8 mouse cellular contexts compared by ENCODE assay signal in the genomic region with DNA sequence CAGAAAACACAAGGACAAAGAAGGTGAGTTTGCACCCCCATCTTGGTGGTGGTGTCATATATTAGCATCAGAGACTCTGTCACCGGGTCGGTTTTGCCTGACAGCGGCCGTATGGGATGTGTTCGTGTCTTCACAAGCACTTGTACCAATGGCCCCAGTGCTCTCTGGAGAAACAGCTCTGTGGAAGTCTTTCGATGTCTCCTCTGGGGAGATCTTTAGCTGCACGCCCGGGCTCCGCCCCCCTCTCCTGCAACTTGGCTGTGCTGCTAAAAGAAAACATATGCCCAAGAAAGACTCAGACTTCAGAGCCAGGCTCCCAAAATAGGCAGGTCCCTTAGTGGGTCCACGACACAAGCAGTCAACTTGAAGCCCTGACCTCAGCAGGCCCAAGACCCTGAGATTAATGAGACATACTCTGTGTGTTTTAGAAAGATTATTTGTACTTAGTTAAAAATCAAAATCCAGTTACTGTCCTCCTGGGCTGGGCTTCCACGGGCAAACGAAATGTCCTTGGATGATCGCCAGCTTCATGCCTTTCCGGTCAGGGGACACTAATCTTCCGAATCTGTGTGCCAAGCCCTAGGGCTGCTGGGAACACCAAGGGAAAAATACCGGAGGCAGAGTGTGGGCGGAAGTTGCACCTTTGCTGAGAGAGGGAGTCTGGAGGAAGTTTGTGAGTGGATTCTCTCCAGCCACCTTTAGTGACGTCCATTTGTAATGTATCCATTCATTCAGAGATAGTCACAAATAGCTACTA. TPM values are rescaled to one million over a fixed set of nuclear protein-coding genes. Genes with fewer than 3 reads are reported as not detected.
DNase-seq lines count a peak whose midpoint lies in the region; ATAC-seq and TF ChIP-seq lines count a peak whose summit lies in the region.

No protein-coding gene starts in this region.

- no peak for TF ChIP-seq CTCF in thymus, adult 2 months (IDR thresholded peaks at IDR 0.05; ENCODE audit: borderline replicate concordance, control insufficient read depth, extremely low read depth, insufficient read depth, low read length, poor library complexity)

- intact Hi-C loops in heart, postnatal 25 days (cut with DNase I) = no loop called here

- no peak for ATAC-seq in cerebellum, adult (ENCODE audit: insufficient number of reproducible peaks, low FRiP score, low TSS enrichment)
- no peak for ATAC-seq in forebrain, embryonic 16.5 days
- ATAC-seq in midbrain, embryonic 16.5 days = no peak

- H3K36me3 ChIP-seq in forebrain, embryonic 16.5 days (ENCODE audit: control insufficient read depth, insufficient read depth) = no peaks in the 10 kb centered on the region
- H3K36me3 ChIP-seq in midbrain, embryonic 16.5 days (ENCODE audit: control insufficient read depth, insufficient read depth, low read length) = no peaks in the 10 kb centered on the region
- no peaks in the 10 kb centered on the region for H3K36me3 ChIP-seq in thymus, adult 2 months (ENCODE audit: control insufficient read depth, insufficient read depth, low read length)

- no peak for TF ChIP-seq POLR2A in thymus, adult 2 months (IDR thresholded peaks at IDR 0.05; ENCODE audit: control insufficient read depth, extremely low read depth, insufficient read depth, low read length, poor library complexity)

- peaks cover 49% of the 10 kb centered on the region for H3K4me1 ChIP-seq in forebrain, embryonic 16.5 days (replicated peaks; ENCODE audit: control insufficient read depth, insufficient read depth, low read length)
- peaks cover 36% of the 10 kb centered on the region for H3K4me1 ChIP-seq in midbrain, embryonic 16.5 days (ENCODE audit: control insufficient read depth, insufficient read depth, low read length)
- H3K4me1 ChIP-seq in thymus, adult 2 months (replicated peaks; ENCODE audit: control insufficient read depth, insufficient read depth, low read length) = no peaks in the 10 kb centered on the region

- no peak overlapping the region for H3K9ac ChIP-seq in forebrain, embryonic 16.5 days (replicated peaks; ENCODE audit: low read depth, low read length)
- H3K9ac ChIP-seq in midbrain, embryonic 16.5 days (ENCODE audit: low read depth, low read length) = no peak overlapping the region

- DNase-seq in cerebellum, adult 11 months = peak; percentile 58
- DNase-seq in adrenal gland, postnatal 36 days = peak; percentile 92 to 93
- peak; percentile 43 for DNase-seq in heart, postnatal 25 days (ENCODE audit: low spot score)
- DNase-seq in kidney, postnatal 36 days = peak; percentile 91 to 94
- no peak for DNase-seq in thymus, adult 2 months

- no peaks in the 10 kb centered on the region for H3K27me3 ChIP-seq in forebrain, embryonic 16.5 days (replicated peaks; ENCODE audit: control insufficient read depth, insufficient read depth, low read length)
- no peaks in the 10 kb centered on the region for H3K27me3 ChIP-seq in midbrain, embryonic 16.5 days (ENCODE audit: control insufficient read depth, insufficient read depth, low read depth, low read length)
- H3K27me3 ChIP-seq in thymus, adult 2 months (ENCODE audit: control insufficient read depth, insufficient read depth, low read length) = no peaks in the 10 kb centered on the region

- H3K9me3 ChIP-seq in forebrain, embryonic 16.5 days (ENCODE audit: control insufficient read depth, low read length) = no peaks in the 10 kb centered on the region
- H3K9me3 ChIP-seq in midbrain, embryonic 16.5 days (replicated peaks; ENCODE audit: control insufficient read depth, low read length, poor library complexity, severe bottlenecking) = no peaks in the 10 kb centered on the region

- H3K4me2 ChIP-seq in forebrain, embryonic 16.5 days (ENCODE audit: low read length) = peak overlapping the region; percentile 13; the same call in 1 of the 2 replicates
- no peak overlapping the region for H3K4me2 ChIP-seq in midbrain, embryonic 16.5 days (ENCODE audit: low read length)

- WGBS in forebrain, embryonic 16.5 days = 37% methylated on average over 18 of the region's 18 CpGs
- 51% methylated on average over 18 of the region's 18 CpGs for WGBS in midbrain, embryonic 16.5 days
- 86% methylated on average over 18 of the region's 18 CpGs for WGBS in thymus, adult 2 months

- H3K27ac ChIP-seq in forebrain, embryonic 16.5 days (ENCODE audit: low read length) = peak overlapping the region; percentile 39; the same call in 1 of the 2 replicates
- 0 out of 2 replicates have a peak overlapping the region, but pooled peaks have one; percentile 36 for H3K27ac ChIP-seq in midbrain, embryonic 16.5 days (ENCODE audit: low read length)
- H3K27ac ChIP-seq in thymus, adult 2 months (ENCODE audit: control insufficient read depth, insufficient read depth, low read length) = no peak overlapping the region

- H3K4me3 ChIP-seq in forebrain, embryonic 16.5 days (replicated peaks; ENCODE audit: low read length) = no peak overlapping the region
- no peak overlapping the region for H3K4me3 ChIP-seq in midbrain, embryonic 16.5 days (ENCODE audit: low read depth, low read length)
- no peak overlapping the region for H3K4me3 ChIP-seq in thymus, adult 2 months (ENCODE audit: control insufficient read depth, insufficient read depth, low read length)

RNA-seq across cellular contexts. Expression of gene Pdcd4, which starts 41.7 kb away (rescaled TPM):
- 100 to 1,000 TPM in 1 of 2 experiments, 10 to 100 TPM in 1; 83.2 to 121 TPM for total RNA-seq in adrenal gland, postnatal 36 days (2021)
- polyA plus RNA-seq in forebrain, embryonic 16.5 days (2015; fragmentation: Nextera tagmentation; extraction: Ambion mirVana) = 76.7 and 90.8 TPM in 2 replicates
- 10 to 100 TPM; 20.9 to 25.1 TPM for total RNA-seq in heart, postnatal 25 days (2021)
- polyA plus RNA-seq in midbrain, embryonic 16.5 days (2015; fragmentation: Nextera tagmentation; extraction: Ambion mirVana) = 65.1 and 69.8 TPM in 2 replicates
- polyA plus RNA-seq in thymus, adult 2 months (2012; rRNA removed) = 18.2 and 19.6 TPM in 2 replicates
